Mouse (Mus musculus) T-helper 2 cell (primary cell): ENCODE data around the gene Gm15130.

Experiments used
- in situ Hi-C: fragments of 300-600 bp; cut with MboI, MseI; formaldehyde crosslinking; loops from one replicate; pipeline ENCODE4 v1.15.1; 2025; ENCODE audit warnings: high pct_unique_total_duplicates

The Gm15130 gene

DNA sequence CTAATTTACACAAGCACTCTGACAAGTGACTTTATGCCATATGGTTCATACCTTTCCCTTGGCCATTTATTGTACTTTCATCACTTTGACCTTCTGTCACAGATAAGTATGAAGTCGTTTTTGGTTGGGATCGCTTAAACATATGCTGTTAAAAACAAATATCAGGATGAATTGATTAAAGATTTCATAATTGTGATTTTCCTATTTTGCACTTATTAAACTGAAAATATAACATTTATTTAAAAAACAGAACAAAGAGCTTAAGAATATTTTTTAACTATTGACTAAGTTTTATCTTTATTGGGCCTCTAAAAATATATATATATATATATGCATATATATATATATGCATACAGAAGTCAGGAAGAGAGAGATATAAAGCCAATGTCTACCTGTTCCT lies at the start of gene Gm15130:
Gm15130 (minus strand) TSS at position 101 of the 400 bp plus-strand sequence.
- in situ Hi-C loops = no loop called here

DNA sequence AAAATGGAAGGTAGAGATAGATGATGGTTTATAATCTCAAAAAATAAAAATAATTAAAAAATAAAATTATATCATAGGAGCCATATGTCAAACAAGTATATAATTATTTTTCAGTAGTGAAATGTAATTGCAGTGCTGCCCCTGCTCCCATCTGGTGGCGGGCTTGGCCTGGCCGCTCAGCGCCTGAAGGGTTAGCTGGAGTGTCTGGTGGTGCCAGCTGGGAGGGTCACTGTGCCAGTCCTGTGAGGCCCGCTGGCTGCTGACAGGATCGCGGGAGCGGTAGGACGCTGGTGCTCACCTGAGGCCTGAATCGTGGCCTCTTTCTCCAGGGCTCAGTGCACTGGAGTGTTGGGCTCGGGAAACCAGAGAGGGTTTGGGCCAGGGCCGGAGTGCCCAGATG lies 29.3 kb upstream of the Gm15130 start:
- in situ Hi-C loops = no loop called here

DNA sequence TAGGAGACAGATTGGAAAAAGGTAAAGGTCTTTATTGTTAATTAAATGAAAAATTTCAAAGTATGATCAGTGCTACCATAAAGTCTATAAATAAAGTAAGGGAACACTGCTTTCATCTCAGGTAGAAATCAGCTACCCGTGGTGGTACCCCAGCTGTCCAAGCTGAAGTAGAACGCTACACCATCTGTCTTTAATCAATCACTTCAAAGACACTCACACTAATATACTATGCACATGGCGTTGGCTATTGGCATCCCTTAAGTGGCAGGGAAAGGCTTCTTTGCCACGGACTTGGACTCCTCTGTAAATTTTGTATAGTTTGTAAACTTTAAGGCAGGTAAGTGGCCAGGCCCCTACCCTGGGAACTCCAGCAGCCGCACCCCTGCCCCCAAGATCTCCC lies 17.0 kb downstream of the Gm15130 start:
- in situ Hi-C loops = loop anchor here (10.0 kb wide), 1 partner anchor 1511 kb away; no protein-coding TSS in a partner anchor

DNA sequence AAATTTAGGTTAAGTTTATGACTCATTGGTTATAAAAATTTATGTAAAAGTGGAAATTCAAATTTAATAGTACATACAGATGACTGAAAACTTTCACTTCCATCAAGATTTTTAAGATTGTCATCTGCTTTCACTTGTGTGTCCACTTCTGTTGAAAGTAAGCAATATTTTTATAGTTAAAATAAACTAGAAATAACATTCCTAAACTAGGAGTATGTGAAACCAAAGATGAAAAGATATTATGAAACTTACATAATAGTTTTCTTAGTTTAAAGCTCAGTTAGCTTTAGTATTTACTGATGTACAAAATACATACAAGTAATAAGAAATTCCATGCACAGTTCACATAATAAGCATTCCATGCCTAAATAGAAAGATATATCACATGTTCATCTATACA lies 46.9 kb downstream of the Gm15130 start, which contains the start of gene Gm13941:
Gm13941 (minus strand) TSS at position 101 of the 400 bp plus-strand sequence.
- in situ Hi-C loops = no loop called here
